Mouse (Mus musculus) olfactory bulb, adult 2 months (tissue): ENCODE results near the gene Dapk1. TPM values are rescaled to one million over a fixed set of nuclear protein-coding genes. Genes with fewer than 3 reads are reported as not detected.

Experiments
- H3K27ac ChIP-seq: fragments of 200-500 bp; 2 replicates; pipeline ENCODE4 v1.5.1; 2012; ENCODE audit warnings: low read depth, low read length; ENCODE audit not compliant: insufficient read depth
- H3K4me1 ChIP-seq: fragments of 200-500 bp; 2 replicates; pipeline ENCODE4 v1.6.1; 2012; ENCODE audit warnings: low read length; ENCODE audit not compliant: control insufficient read depth, insufficient read depth
- H3K4me3 ChIP-seq: fragments of 200-500 bp; 2 replicates; pipeline ENCODE4 v1.5.1; 2012; ENCODE audit warnings: mild to moderate bottlenecking, low read depth, low read length, moderate library complexity; ENCODE audit not compliant: insufficient read depth
- CTCF ChIP-seq: fragments of 200-500 bp; IDR thresholded peaks from 2 replicates; pipeline ENCODE4 v1.5.1; 2012; ENCODE audit warnings: low read depth, mild to moderate bottlenecking, low read length, moderate library complexity; ENCODE audit not compliant: insufficient read depth
- POLR2A ChIP-seq: fragments of 200-500 bp; IDR thresholded peaks from 2 replicates; pipeline ENCODE4 v1.6.1; 2012; ENCODE audit warnings: mild to moderate bottlenecking, low read depth, low read length, moderate library complexity; ENCODE audit not compliant: insufficient read depth
- whole genome bisulfite sequencing: fragments of 180-500 bp; shearing (Covaris S2); methylation state at CpG from one replicate; pipeline ENCODE4 v1.1.7; 2018; 5-methylcytosine and 5-hydroxymethylcytosine counted together
- polyA plus RNA-seq: library from polyadenylated mRNA; stranded (reverse); fragments of >200 nt; gene quantifications from 2 replicates; pipeline ENCODE4 v1.2.4, GENCODE M21; 2012; ENCODE audit warnings: low replicate concordance; ENCODE audit not compliant: missing spikeins, insufficient read depth, insufficient read length

The Dapk1 gene
- polyA plus RNA-seq, 1 experiment: not detected

GRCm38 (mm10) chr13:60682714-60683695, 81.3 kb downstream of the Dapk1 start:
- peak overlapping the region; percentile 2; the same call in 1 of the 2 replicates for H3K27ac ChIP-seq
- H3K4me1 ChIP-seq: peaks cover 46% of the 10 kb centered on the region

GRCm38 (mm10) chr13:60684050-60684760, 82.5 kb downstream of the Dapk1 start:
- H3K27ac ChIP-seq: peak overlapping the region; percentile 37
- H3K4me3 ChIP-seq: no peak overlapping the region
- H3K4me1 ChIP-seq: peaks cover 48% of the 10 kb centered on the region
- 32% methylated on average over 10 of the region's 10 CpGs for WGBS
- no peak for TF ChIP-seq POLR2A

More at GRCm38 (mm10) chr13:60682714-60683695, 81.3 kb downstream of the Dapk1 start:
- no peak overlapping the region for H3K4me3 ChIP-seq
- TF ChIP-seq POLR2A (no peak), CTCF (no peak)
- 75% methylated on average over 15 of the region's 15 CpGs for WGBS

GRCm38 (mm10) chr13:60684806-60685205, 83.1 kb downstream of the Dapk1 start:
- TF ChIP-seq CTCF (no peak), POLR2A (no peak)
- no peak overlapping the region for H3K4me3 ChIP-seq
- peak overlapping the region; percentile 37 for H3K27ac ChIP-seq
- 41% methylated on average over 8 of the region's 8 CpGs for WGBS
- peaks cover 48% of the 10 kb centered on the region for H3K4me1 ChIP-seq

- Histone ChIP-seq H3K4me3 (no peak overlapping the region), H3K4me1 (peaks cover 51% of the 10 kb centered on the region), H3K27ac (peak overlapping the region; percentile 37)
- WGBS: 16% methylated on average over 6 of the region's 6 CpGs
- TF ChIP-seq CTCF (no peak), POLR2A (no peak)
Observed at GRCm38 (mm10) chr13:60685216-60685615, 83.5 kb downstream of the Dapk1 start.

- WGBS: 75% methylated on average over 12 of the region's 12 CpGs
- peaks cover 51% of the 10 kb centered on the region for H3K4me1 ChIP-seq
- peak overlapping the region; percentile 41 for H3K27ac ChIP-seq
- H3K4me3 ChIP-seq: no peak overlapping the region
- TF ChIP-seq POLR2A (no peak), CTCF (no peak)
Observed at GRCm38 (mm10) chr13:60686024-60686663, 84.4 kb downstream of the Dapk1 start.

GRCm38 (mm10) chr13:60686967-60687366, 85.2 kb downstream of the Dapk1 start:
- H3K27ac ChIP-seq: peak overlapping the region; percentile 14; the same call in 1 of the 2 replicates
- WGBS: 28% methylated on average over 12 of the region's 12 CpGs
- TF ChIP-seq CTCF: no peak
- no peak for TF ChIP-seq POLR2A

GRCm38 (mm10) chr13:60687462-60687861, 85.7 kb downstream of the Dapk1 start:
- Histone ChIP-seq H3K4me3 (no peak overlapping the region), H3K4me1 (peaks cover 53% of the 10 kb centered on the region), H3K27ac (no peak overlapping the region)
- TF ChIP-seq CTCF: no peak
- 74% methylated on average over 4 of the region's 4 CpGs for WGBS

More at GRCm38 (mm10) chr13:60686967-60687366, 85.2 kb downstream of the Dapk1 start:
- peaks cover 53% of the 10 kb centered on the region for H3K4me1 ChIP-seq
- no peak overlapping the region for H3K4me3 ChIP-seq

GRCm38 (mm10) chr13:60687891-60688290, 86.1 kb downstream of the Dapk1 start:
- H3K4me3 ChIP-seq: no peak overlapping the region
- WGBS: 54% methylated on average over 7 of the region's 7 CpGs
- H3K27ac ChIP-seq: no peak overlapping the region
- TF ChIP-seq POLR2A: no peak
- TF ChIP-seq CTCF: no peak
- peaks cover 53% of the 10 kb centered on the region for H3K4me1 ChIP-seq

GRCm38 (mm10) chr13:60690921-60691320, 89.2 kb downstream of the Dapk1 start:
- no peak overlapping the region for H3K4me3 ChIP-seq
- TF ChIP-seq POLR2A (no peak), CTCF (no peak)
- peaks cover 37% of the 10 kb centered on the region for H3K4me1 ChIP-seq
- no peak overlapping the region for H3K27ac ChIP-seq
- WGBS: 82% methylated on average over 2 of the region's 2 CpGs
